Mouse (Mus musculus) spleen, adult 2 months (tissue): ENCODE measurements around the gene Nelfe. TPM values are rescaled to one million over a fixed set of nuclear protein-coding genes. Genes with fewer than 3 reads are reported as not detected.

ENCODE experiments used
- DNase-seq, 2 experiments: peaks; one replicate each; pipeline versions ENCODE4 v3.0.0 to v3.0.0-alpha.2; 2012 to 2021; ENCODE audit warnings: low spot score in 2 of 2, low read depth in 1 of 2
- H3K27ac ChIP-seq: fragments of 200-500 bp; 2 replicates; pipeline ENCODE4 v1.5.1; 2012; ENCODE audit warnings: low read length, inconsistent platforms; ENCODE audit not compliant: insufficient read depth
- H3K27me3 ChIP-seq: fragments of 200-500 bp; 2 replicates; pipeline ENCODE4 v1.6.1; 2012; ENCODE audit warnings: mild to moderate bottlenecking, moderate library complexity, low read length, inconsistent platforms; ENCODE audit not compliant: control insufficient read depth, insufficient read depth
- H3K36me3 ChIP-seq: fragments of 200-500 bp; 2 replicates; pipeline ENCODE4 v1.6.1; 2012; ENCODE audit warnings: mild to moderate bottlenecking, low read length, inconsistent platforms; ENCODE audit not compliant: control insufficient read depth, insufficient read depth
- H3K4me1 ChIP-seq: fragments of 200-500 bp; 2 replicates; pipeline ENCODE4 v1.6.1; 2011; ENCODE audit warnings: inconsistent platforms; ENCODE audit not compliant: control insufficient read depth, insufficient read depth, insufficient read length
- H3K4me3 ChIP-seq: fragments of 200-500 bp; 2 replicates; pipeline ENCODE4 v1.5.1; 2011; ENCODE audit warnings: mild to moderate bottlenecking, inconsistent platforms; ENCODE audit not compliant: insufficient read depth, insufficient read length; ENCODE audit errors: extremely low read depth
- CTCF ChIP-seq: fragments of 200-500 bp; IDR thresholded peaks from 2 replicates; pipeline ENCODE4 v1.5.1; 2011; ENCODE audit warnings: mild to moderate bottlenecking, inconsistent platforms; ENCODE audit not compliant: insufficient read depth, insufficient read length, insufficient replicate concordance; ENCODE audit errors: extremely low read depth
- POLR2A ChIP-seq: fragments of 200-500 bp; IDR thresholded peaks from 2 replicates; pipeline ENCODE4 v1.6.1; 2011; ENCODE audit warnings: low read depth, low read length, inconsistent platforms
- WGBS: fragments of 180-500 bp; shearing (Covaris S2); methylation state at CpG from one replicate; pipeline ENCODE4 v1.1.7; 2018; 5-methylcytosine and 5-hydroxymethylcytosine counted together
- polyA plus RNA-seq: library from polyadenylated mRNA; depleted of rRNA; stranded (reverse); fragments of >200 nt; gene quantifications from 2 replicates; pipeline ENCODE4 v1.2.3, GENCODE M21; 2012

Gene Nelfe
- polyA plus RNA-seq, 1 experiment = 14.1 TPM

- no peak for DNase-seq
- TF ChIP-seq POLR2A (no peak), CTCF (no peak)
- H3K27ac ChIP-seq = no peak overlapping the region
- H3K36me3 ChIP-seq = peaks cover 32% of the 10 kb centered on the region
- 89% methylated on average over 6 of the region's 6 CpGs for WGBS
- H3K4me1 ChIP-seq = peaks cover 12% of the 10 kb centered on the region; the same call in 1 of the 2 replicates
- no peak overlapping the region for H3K4me3 ChIP-seq
- no peaks in the 10 kb centered on the region for H3K27me3 ChIP-seq
Observed at GRCm38 (mm10) chr17:34847192-34847591, 3.0 kb upstream of the Nelfe start.

DNA sequence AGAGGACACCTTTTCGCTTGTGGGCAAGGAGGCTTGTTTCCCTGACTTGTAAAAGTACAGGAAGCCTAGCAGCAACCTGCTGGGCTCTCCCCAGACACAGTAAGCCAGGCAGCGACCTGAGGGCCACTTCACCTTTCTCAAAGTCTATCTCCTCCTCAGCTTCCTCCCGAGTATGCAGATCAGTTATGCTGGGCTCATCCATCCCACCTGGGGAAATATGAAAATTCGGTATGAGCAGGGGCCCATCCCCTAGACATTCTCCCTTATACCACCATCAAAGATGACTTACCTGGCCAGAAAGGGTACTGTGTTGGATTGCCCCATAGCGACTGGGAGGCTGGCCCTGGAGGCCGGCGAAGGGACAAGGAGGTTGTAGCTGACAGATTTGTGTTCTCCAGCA, 2.6 kb upstream of the Nelfe start:
- DNase-seq = no peak
- TF ChIP-seq POLR2A = no peak
- TF ChIP-seq CTCF = no peak
- 94% methylated on average over 7 of the region's 7 CpGs for WGBS
- Histone ChIP-seq H3K27ac (no peak overlapping the region), H3K4me1 (peaks cover 12% of the 10 kb centered on the region; the same call in 1 of the 2 replicates), H3K4me3 (no peak overlapping the region), H3K27me3 (no peaks in the 10 kb centered on the region), H3K36me3 (peaks cover 32% of the 10 kb centered on the region)

GRCm38 (mm10) chr17:34850517-34851125, 430 bp downstream of the Nelfe start:
- no peak for DNase-seq
- Histone ChIP-seq H3K27ac (peak overlapping the region; percentile 56; the same call in 1 of the 2 replicates), H3K4me3 (peak overlapping the region; percentile 79), H3K36me3 (peaks cover 33% of the 10 kb centered on the region), H3K27me3 (no peaks in the 10 kb centered on the region), H3K4me1 (peaks cover 12% of the 10 kb centered on the region; the same call in 1 of the 2 replicates)
- TF ChIP-seq POLR2A = no peak
- no peak for TF ChIP-seq CTCF
- 1% methylated on average over 24 of the region's 25 CpGs for WGBS

DNA sequence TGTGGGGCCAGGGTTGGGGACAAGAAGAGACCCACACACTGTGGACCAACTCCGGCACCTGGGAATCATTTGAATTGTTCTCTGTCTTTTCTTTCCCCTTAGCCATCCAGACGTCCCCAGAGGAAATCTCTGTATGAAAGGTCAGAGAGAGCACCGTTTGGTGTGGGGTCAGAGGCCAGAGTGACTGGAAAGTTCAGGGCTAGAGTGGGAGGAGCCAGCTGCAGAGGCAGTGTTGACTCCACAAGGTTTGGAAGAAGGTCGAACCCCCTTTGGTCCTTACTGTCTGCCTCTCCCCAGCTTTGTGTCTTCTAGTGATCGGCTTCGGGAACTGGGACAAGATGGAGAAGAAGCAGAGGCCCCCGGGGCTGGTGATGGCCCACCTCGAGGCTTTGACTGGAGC, 3.3 kb downstream of the Nelfe start:
- no peaks in the 10 kb centered on the region for H3K27me3 ChIP-seq
- peaks cover 12% of the 10 kb centered on the region; the same call in 1 of the 2 replicates for H3K4me1 ChIP-seq
- no peak overlapping the region for H3K4me3 ChIP-seq
- TF ChIP-seq CTCF (no peak), POLR2A (no peak)
- peaks cover 12% of the 10 kb centered on the region for H3K36me3 ChIP-seq
- no peak for DNase-seq
- WGBS = 91% methylated on average over 8 of the region's 8 CpGs
- no peak overlapping the region for H3K27ac ChIP-seq

DNA sequence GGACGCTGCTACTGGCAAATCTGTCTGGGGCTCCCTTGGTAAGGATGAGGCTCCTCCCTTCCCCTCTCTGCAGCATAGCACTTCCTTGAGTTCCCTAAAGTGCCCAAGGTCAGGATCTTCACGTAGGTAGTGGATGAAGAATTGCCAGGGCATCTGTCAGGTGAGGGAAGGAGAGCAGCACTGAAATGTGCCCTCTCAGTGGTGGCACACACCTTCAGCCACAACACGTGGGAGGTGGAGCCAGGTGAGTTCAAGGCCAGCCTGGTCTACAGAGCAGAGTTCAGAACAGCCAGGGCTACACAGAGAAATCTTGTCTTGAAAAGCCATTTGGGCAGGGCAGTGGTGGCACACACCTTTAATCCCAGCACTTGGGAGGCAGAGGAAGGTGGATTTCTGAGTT, 4.6 kb downstream of the Nelfe start:
- peaks cover 12% of the 10 kb centered on the region for H3K36me3 ChIP-seq
- no peak overlapping the region for H3K27ac ChIP-seq
- no peak for DNase-seq
- no peak overlapping the region for H3K4me3 ChIP-seq
- TF ChIP-seq POLR2A (no peak), CTCF (no peak)
- 88% methylated on average over 3 of the region's 3 CpGs for WGBS
- H3K27me3 ChIP-seq = no peaks in the 10 kb centered on the region
- H3K4me1 ChIP-seq = peaks cover 7% of the 10 kb centered on the region; the same call in 1 of the 2 replicates

- Histone ChIP-seq H3K4me1 (peaks cover 5% of the 10 kb centered on the region; the same call in 1 of the 2 replicates), H3K27me3 (no peaks in the 10 kb centered on the region), H3K27ac (no peak overlapping the region), H3K4me3 (no peak overlapping the region), H3K36me3 (peaks cover 12% of the 10 kb centered on the region)
- WGBS = 46% methylated on average over 3 of the region's 3 CpGs
- DNase-seq = peak in 1 of 2 experiments; percentile 52
- peak; percentile 75; the same call in 1 of the 2 replicates for TF ChIP-seq CTCF
- TF ChIP-seq POLR2A = no peak
Observed at GRCm38 (mm10) chr17:34855825-34856224, 5.6 kb downstream of the Nelfe start.

DNA sequence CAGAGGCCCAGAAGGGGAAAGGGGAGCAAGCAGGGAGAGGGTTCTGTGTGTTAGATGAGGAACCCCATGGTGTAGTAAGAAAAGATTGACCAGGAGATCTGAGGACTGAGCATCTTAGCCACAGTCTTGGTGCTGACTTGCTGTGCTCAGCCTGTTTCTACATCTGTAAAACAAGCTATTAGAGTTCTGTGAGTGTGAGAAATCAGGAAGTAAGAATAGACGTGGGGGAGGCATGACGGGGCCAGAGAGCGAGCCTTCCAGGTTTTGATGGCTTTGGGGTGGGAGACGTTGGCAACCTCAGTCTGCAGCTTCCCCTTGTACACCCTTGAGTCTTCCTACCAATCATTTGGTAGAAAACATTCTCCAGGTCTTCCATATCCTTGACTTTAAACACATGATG, 8.5 kb downstream of the Nelfe start:
- H3K4me1 ChIP-seq = no peaks in the 10 kb centered on the region
- 8% methylated on average over 4 of the region's 4 CpGs for WGBS
- H3K27me3 ChIP-seq = no peaks in the 10 kb centered on the region
- no peak for TF ChIP-seq CTCF
- TF ChIP-seq POLR2A = no peak
- DNase-seq = no peak
- no peak overlapping the region for H3K4me3 ChIP-seq
- H3K36me3 ChIP-seq = peaks cover 8% of the 10 kb centered on the region
- H3K27ac ChIP-seq = peak overlapping the region; percentile 27; the same call in 1 of the 2 replicates
